Mouse (Mus musculus): ENCODE data around the gene Aldoc. TPM values are rescaled to one million over a fixed set of nuclear protein-coding genes. Genes with fewer than 3 reads are reported as not detected.

Gene Aldoc
- total RNA-seq, 2 experiments from 2014 or later, result 771 to 821 TPM

GRCm38 (mm10) chr11:78354905-78355304, 32.1 kb downstream of the Aldoc start:
- intact Hi-C loops (cut with DNase I), result loop anchor here (5.0 kb wide), 1 partner anchor 97 kb away; no protein-coding TSS in a partner anchor
- DNase-seq (ENCODE audit: low spot score in 2 of 2), result no peak

DNA sequence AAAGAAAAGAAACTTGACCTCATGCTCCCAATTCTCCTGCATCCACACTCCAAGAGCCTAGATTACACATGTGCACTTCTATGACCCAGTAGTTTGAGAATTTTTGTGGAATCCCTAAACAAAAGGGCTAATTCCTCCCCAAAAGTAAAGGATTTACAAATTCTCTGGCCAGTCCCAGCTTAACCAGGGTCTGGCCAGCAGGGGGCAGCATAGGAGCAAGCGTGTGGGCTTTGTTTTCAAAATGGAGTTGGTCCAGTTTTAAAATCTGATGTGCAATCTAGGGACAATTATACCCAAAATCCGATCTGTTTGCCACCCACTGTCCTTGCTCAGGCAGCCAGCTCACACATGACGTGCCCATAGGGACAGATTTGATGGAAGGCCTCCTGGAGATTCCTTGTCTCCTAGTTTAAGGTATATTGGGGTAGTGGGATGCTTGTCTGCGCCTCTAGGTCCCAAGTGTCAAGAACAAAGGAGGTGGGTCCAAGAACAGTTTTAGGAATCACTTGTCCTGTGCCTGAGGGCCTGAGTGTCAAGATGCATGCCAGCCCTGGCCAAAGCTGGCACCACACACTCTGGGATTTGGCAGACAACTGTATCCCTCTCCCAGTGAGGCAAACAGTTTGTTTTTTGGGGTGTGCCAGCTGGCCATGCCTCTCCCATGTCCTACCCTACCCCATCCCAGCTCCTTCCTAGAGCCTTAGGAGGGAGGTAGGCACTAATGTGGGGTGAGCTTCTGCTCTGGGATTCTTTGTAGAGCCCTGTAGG, 32.9 kb downstream of the Aldoc start:
- intact Hi-C loops (cut with DNase I), result loop anchor here (5.0 kb wide), 1 partner anchor 97 kb away; no protein-coding TSS in a partner anchor
- peak; percentile 36 to 48 for DNase-seq (ENCODE audit: low spot score in 2 of 2)

DNA sequence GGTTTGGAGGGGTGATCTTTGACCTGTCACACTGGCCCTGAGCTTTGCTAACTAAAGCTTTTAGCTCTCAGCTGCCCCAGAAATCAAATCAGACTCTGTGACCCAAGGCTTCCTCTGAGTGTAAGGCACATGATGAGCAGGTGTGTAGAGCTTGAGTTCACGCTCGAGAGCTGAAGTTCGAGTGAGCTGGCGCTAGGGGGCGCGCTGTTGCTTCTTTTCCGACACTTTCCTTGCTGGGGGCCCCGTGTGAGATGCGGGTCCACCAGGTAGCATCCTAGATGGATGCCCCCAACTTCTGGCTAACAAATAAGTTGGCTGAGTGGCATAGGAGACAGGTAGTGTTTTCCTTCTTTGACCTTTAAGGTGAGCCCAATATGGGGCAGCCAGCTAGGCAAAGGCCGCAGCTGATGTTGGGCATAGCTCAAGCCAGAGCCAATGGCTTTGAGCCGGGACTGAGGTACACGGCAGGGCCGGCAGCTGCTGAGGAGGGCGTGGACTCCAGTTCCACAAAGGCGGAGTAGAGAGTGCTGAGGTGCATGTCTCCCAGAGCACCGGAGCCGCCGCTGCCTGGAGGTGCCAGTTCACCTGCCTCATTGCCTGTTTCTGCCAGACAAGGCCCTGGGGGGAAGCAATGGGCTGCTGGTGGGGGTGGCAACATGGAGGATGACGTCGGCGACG, 35.7 kb downstream of the Aldoc start:
- intact Hi-C loops (cut with DNase I), result loop anchor here (1.0 to 5.0 kb wide), 2 partner anchors 41 to 94 kb away; no protein-coding TSS in a partner anchor
- DNase-seq (ENCODE audit: low spot score in 2 of 2), result no peak

DNA sequence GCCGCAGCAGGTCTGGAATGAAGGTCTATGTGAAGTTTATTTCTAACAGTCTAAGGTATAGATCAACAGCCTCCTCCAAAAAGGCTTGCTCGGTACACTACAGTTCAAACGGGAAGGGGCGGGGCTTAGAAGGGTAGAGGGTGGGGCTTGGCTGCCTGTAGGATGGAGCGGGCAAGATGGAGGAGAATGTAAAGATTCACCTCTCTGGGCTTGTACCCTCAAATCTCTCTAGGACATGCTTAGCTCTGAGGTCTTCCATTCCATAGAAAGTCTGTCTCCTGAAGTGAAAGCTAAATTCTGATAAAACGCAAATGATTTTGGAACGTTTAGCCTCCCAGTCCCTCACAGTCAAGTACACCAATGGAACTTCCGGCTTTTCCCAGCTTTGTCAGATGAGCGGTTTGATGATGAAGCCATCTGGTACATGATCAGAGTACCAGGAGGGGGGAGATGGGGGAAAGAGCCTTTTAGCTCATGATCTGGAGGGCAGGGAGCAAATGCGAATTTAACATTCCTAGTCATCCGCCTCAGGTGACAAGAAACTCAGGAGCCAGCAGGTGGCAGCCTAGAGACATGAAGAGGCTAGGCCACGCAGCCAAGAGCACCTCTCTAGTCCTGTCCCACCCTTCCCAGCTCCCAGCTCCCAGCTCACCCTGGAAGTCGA, 37.5 kb downstream of the Aldoc start:
- intact Hi-C loops (cut with DNase I), result no loop called here
- peak; percentile 65 to 69 for DNase-seq (ENCODE audit: low spot score in 2 of 2)

DNA sequence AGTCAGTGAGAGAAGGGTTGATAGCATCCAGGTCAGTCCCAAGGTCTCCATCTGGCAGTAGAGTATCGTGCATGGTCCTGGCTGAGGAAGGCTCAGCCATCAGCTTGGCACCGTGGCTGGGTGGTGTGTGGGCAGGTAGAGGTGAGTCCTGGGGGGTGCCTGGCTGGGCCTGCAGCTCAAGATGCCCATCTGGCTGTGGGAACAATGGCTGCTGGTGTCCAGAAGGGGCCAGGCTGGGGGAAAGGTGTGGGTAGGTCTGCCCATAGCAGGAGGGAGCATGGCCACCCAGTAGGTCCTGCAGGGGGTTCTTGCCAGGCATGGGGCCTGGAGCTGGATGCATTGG, 38.0 kb downstream of the Aldoc start:
- DNase-seq (ENCODE audit: low spot score in 2 of 2), result no peak
- intact Hi-C loops (cut with DNase I), result no loop called here

DNA sequence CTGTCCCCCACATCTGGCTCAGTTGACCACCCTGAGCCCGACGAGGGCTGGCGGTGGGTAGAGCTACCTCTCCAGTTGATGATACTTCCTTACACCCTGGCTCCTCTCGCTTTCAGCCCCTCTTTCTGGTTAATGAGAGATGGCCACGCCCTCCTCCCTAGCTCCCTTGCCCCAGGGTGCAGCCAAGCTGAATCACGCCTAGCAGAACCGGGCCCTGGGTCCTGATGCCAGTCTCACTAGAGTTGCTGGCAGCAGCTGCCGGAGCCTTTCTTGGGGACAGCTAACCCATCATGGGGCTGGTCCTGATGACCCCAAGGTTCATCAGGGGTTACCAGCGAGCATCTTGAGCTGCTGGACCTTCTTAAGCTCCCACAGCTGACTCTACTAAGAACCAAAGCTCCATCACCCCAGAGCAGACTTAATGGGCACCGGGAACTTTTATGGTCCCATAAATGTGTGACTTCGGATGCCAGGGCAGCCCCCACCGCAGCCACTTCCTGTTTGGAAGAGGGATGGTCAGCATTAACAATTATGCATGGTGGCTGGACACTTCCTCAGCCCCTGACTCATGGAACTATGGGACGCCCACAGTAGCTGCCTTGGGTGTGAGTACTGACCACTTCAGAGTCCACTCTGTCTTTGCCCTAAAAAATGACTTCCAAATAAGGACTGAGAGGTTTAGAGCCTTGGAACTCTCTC, 40.7 kb downstream of the Aldoc start:
- no peak for DNase-seq (ENCODE audit: low spot score in 2 of 2)
- intact Hi-C loops (cut with DNase I), result no loop called here

DNA sequence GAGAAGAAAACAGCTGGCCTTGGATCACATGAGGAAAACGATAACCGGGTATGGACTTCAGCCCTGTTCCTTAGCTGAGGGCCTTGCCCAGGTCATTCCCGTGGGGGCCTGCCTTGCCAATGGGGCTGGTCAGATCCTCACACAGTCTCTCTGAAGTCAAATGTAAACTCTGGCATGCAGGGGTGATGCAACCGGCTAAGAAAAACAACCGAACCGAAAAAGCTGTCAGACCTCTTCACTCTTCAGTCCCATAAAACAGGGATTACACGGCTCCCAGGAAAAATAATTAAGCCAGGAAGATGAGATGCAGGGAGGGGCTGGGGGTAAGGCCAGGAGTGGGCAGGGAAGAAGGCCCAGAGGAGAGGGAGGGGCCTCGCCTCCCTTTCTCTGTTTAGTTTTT, 41.3 kb downstream of the Aldoc start:
- DNase-seq (ENCODE audit: low spot score in 2 of 2), result no peak
- intact Hi-C loops (cut with DNase I), result no loop called here

- intact Hi-C loops (cut with DNase I), result no loop called here
- no peak for DNase-seq (ENCODE audit: low spot score in 2 of 2)
These were observed 44.9 kb downstream of the Aldoc start for GRCm38 (mm10) chr11:78367456-78368225.

DNA sequence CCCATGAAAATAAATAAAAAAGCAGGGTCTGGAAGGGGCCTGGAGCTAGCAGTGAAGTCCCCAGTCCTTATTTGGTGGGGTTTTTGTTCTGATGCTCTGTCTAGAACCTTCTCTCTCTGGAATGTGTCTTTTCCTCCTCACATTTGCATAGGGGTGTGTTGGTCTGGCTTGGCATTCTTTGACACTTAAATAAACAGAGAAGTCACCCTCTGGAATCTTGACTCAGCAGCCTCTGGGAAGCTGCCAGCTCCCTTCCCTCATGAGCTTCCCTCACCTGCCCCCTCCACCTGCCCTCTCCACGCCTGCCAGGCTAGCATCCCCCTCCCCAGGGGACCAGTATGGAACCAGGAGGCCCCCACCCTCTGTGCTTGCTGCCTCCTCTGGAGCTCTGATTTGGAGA, 47.6 kb downstream of the Aldoc start:
- intact Hi-C loops (cut with DNase I), result no loop called here
- DNase-seq (ENCODE audit: low spot score in 2 of 2), result no peak

GRCm38 (mm10) chr11:78371711-78372110, 48.9 kb downstream of the Aldoc start:
- DNase-seq (ENCODE audit: low spot score in 2 of 2), result no peak
- intact Hi-C loops (cut with DNase I), result no loop called here

- DNase-seq (ENCODE audit: low spot score in 2 of 2), result no peak
- intact Hi-C loops (cut with DNase I), result no loop called here
These were observed 49.4 kb downstream of the Aldoc start for GRCm38 (mm10) chr11:78372166-78372565.

DNA sequence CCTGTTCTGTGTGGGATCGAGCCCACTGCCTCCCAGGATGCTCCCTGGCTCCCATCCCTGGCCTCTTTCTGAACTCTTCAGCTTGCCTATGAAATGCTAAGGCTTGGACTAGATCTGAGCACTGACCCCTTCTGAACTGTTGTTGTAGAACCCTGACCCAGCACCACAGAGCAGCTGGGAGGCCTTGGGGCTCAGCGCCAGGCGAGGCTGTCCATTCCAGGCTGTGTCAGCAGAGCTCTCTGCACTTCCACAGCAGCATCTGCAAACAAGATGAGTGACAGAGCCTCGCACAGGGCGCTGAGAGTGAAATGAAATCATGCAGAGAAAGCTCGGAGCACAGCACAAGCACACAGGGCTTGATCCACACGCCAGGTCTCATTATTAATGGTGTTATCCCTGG, 49.8 kb downstream of the Aldoc start:
- intact Hi-C loops (cut with DNase I), result no loop called here
- DNase-seq (ENCODE audit: low spot score in 2 of 2), result no peak

DNA sequence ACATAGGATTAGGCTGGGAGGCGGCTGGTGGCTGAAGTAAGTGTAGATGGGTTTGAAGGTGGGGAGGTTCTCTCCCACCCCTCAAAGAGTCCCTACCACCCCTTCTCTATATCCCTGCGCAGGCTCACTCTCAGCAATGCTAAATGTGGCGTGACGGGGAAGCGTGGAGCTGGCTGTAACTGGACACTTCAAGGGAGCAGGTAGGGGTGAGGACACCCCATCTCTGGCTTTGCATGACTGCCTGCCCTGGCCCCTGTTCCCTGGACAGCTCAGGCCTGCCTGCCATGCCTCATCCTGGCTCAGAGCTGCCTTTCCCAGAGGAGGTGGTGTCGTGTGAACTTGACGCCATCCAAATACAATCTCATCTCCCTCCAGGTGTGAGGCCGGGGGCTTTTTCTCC, 51.4 kb downstream of the Aldoc start:
- DNase-seq (ENCODE audit: low spot score in 2 of 2), result no peak
- intact Hi-C loops (cut with DNase I), result no loop called here

Other genes with a start within 250 kb of the Aldoc start
- 10 to 100 TPM; 18.7 to 20.3 TPM for gene Eral1, start 242.6 kb upstream of the Aldoc start, total RNA-seq (2021)
- gene Fam222b, start 228.3 kb upstream of the Aldoc start, total RNA-seq (2021), result 10 to 100 TPM; 28.2 to 29.6 TPM
- 10 to 100 TPM; 11.3 to 12.5 TPM for gene Traf4, start 157.4 kb upstream of the Aldoc start, total RNA-seq (2021)
- gene Nek8, start 146.3 kb upstream of the Aldoc start, total RNA-seq (2021), result 1 to 10 TPM; 3.1 to 3.2 TPM
- 10 to 100 TPM; 29.2 to 30.1 TPM for gene Tlcd1, start 146.3 kb upstream of the Aldoc start, total RNA-seq (2021)
- gene Rpl23a, start 139.4 kb upstream of the Aldoc start, total RNA-seq (2021), result 100 to 1,000 TPM; 616 to 654 TPM
- gene Rab34, start 134.5 kb upstream of the Aldoc start, total RNA-seq (2021), result 10 to 100 TPM; 20.2 to 24.8 TPM
- 1 to 10 TPM; 6.2 to 6.4 TPM for gene Proca1, start 129.6 kb upstream of the Aldoc start, total RNA-seq (2021)
- 10 to 100 TPM; 67.8 to 68.8 TPM for gene Sdf2, start 77.2 kb upstream of the Aldoc start, total RNA-seq (2021)
- gene Supt6, start 77.0 kb upstream of the Aldoc start, total RNA-seq (2021), result 10 to 100 TPM; 92.2 to 95.8 TPM
- 100 to 1,000 TPM; 179 to 197 TPM for gene 2610507B11Rik, start 61.2 kb upstream of the Aldoc start, total RNA-seq (2021)
- gene BC030499, start 32.1 kb upstream of the Aldoc start, total RNA-seq (2021), result 10 to 100 TPM; 15.3 to 19.1 TPM
- gene Spag5, start 21.4 kb upstream of the Aldoc start, total RNA-seq (2021), result 1 to 10 TPM; 8.0 to 8.9 TPM
- gene Pigs, start 5.4 kb downstream of the Aldoc start, total RNA-seq (2021), result 10 to 100 TPM; 67.0 to 67.7 TPM
- 10 to 100 TPM; 27.9 to 30.2 TPM for gene Unc119, start 20.5 kb downstream of the Aldoc start, total RNA-seq (2021)
- gene Foxn1, start 63.6 kb downstream of the Aldoc start, total RNA-seq (2021), result under 1 TPM in 1 of 2 experiments, not detected in 1; 0.09 TPM
- not detected for gene Slc13a2, start 99.2 kb downstream of the Aldoc start, total RNA-seq (2021)
- 10 to 100 TPM; 10.5 to 11.2 TPM for gene Slc46a1, start 142.7 kb downstream of the Aldoc start, total RNA-seq (2021)
- 10 to 100 TPM; 34.3 to 36.5 TPM for gene Sarm1, start 174.8 kb downstream of the Aldoc start, total RNA-seq (2021)
- 10 to 100 TPM; 71.6 to 75.3 TPM for gene Vtn, start 176.1 kb downstream of the Aldoc start, total RNA-seq (2021)
- gene Sebox, start 180.5 kb downstream of the Aldoc start, total RNA-seq (2021), result 1 to 10 TPM in 1 of 2 experiments, under 1 TPM in 1; 0.98 to 1.2 TPM
- gene Tmem199, start 189.2 kb downstream of the Aldoc start, total RNA-seq (2021), result 10 to 100 TPM; 38.8 to 45.1 TPM
- gene Poldip2, start 189.2 kb downstream of the Aldoc start, total RNA-seq (2021), result 100 to 1,000 TPM; 104 to 115 TPM
- 10 to 100 TPM; 38.5 to 39.0 TPM for gene Tnfaip1, start 213.4 kb downstream of the Aldoc start, total RNA-seq (2021)
- 10 to 100 TPM; 90.3 to 91.2 TPM for gene Ift20, start 213.4 kb downstream of the Aldoc start, total RNA-seq (2021)
- 10 to 100 TPM; 19.8 to 20.7 TPM for gene Tmem97, start 227.8 kb downstream of the Aldoc start, total RNA-seq (2021)

All from left cerebral cortex, postnatal 25 days (tissue).